Mouse (Mus musculus) liver, adult 2 months (tissue): ENCODE data around the gene Cdhr3. TPM values are rescaled to one million over a fixed set of nuclear protein-coding genes. Genes with fewer than 3 reads are reported as not detected.

ENCODE experiments used
- DNase-seq: peaks from one replicate; pipeline ENCODE4 v3.0.0-alpha.2; 2011; ENCODE audit warnings: low read depth, low spot score; ENCODE audit errors: extremely low read depth
- H3K27ac ChIP-seq: fragments of 200-500 bp; replicated peaks from 2 replicates; pipeline ENCODE4 v1.5.1; 2012; ENCODE audit warnings: low read depth, mild to moderate bottlenecking, control low read depth, inconsistent platforms, low read length; ENCODE audit not compliant: insufficient read depth
- H3K27me3 ChIP-seq: fragments of 200-500 bp; 2 replicates; pipeline ENCODE4 v1.6.1; 2012; ENCODE audit warnings: mild to moderate bottlenecking, moderate library complexity, low read length, inconsistent platforms; ENCODE audit not compliant: control insufficient read depth, insufficient read depth
- H3K36me3 ChIP-seq: fragments of 200-500 bp; 2 replicates; pipeline ENCODE4 v1.6.1; 2012; ENCODE audit warnings: low read length, inconsistent platforms; ENCODE audit not compliant: control insufficient read depth, insufficient read depth
- H3K4me1 ChIP-seq: fragments of 200-500 bp; 2 replicates; pipeline ENCODE4 v1.6.1; 2011; ENCODE audit warnings: low read length; ENCODE audit not compliant: control insufficient read depth, insufficient read depth
- H3K4me3 ChIP-seq: fragments of 200-500 bp; 2 replicates; pipeline ENCODE4 v1.5.1; 2011; ENCODE audit warnings: low read depth, mild to moderate bottlenecking, control low read depth, low read length, moderate library complexity; ENCODE audit not compliant: insufficient read depth
- H3K79me2 ChIP-seq: fragments of 200-500 bp; 2 replicates; pipeline ENCODE4 v1.6.1; 2012; ENCODE audit warnings: inconsistent platforms, mild to moderate bottlenecking, low read length, moderate library complexity; ENCODE audit not compliant: control insufficient read depth, insufficient read depth
- H3K9ac ChIP-seq: fragments of 200-500 bp; 2 replicates; pipeline ENCODE4 v1.6.1; 2012; ENCODE audit warnings: low read depth, mild to moderate bottlenecking, control low read depth, inconsistent platforms, low read length
- CTCF ChIP-seq: fragments of 200-500 bp; IDR thresholded peaks from 2 replicates; pipeline ENCODE4 v1.5.1; 2011; ENCODE audit warnings: low read depth, low read length, control low read depth
- POLR2A ChIP-seq: fragments of 200-500 bp; IDR thresholded peaks from 2 replicates; pipeline ENCODE4 v1.6.1; 2011; ENCODE audit warnings: low read length, control low read depth; ENCODE audit not compliant: insufficient read depth; ENCODE audit errors: extremely low read depth
- WGBS: fragments of 180-500 bp; shearing (Covaris S2); methylation state at CpG from one replicate; pipeline ENCODE4 v1.1.7; 2018; 5-methylcytosine and 5-hydroxymethylcytosine counted together
- polyA plus RNA-seq: library from polyadenylated mRNA; depleted of rRNA; stranded (reverse); fragments of >200 nt; gene quantifications from 2 replicates; pipeline ENCODE4 v1.2.3, GENCODE M21; 2012
- total RNA-seq: library from RNA; depleted of rRNA; stranded (reverse); fragments of >200 nt; gene quantifications from 2 replicates; pipeline ENCODE4 v1.2.3, GENCODE M21; 2014

The Cdhr3 gene
- total and polyA plus RNA-seq, 2 experiments = not detected

- Histone ChIP-seq H3K4me3 (no peak overlapping the region), H3K36me3 (no peaks in the 10 kb centered on the region), H3K27me3 (no peaks in the 10 kb centered on the region), H3K9ac (no peak overlapping the region), H3K79me2 (no peaks in the 10 kb centered on the region), H3K4me1 (no peaks in the 10 kb centered on the region; the same call in 1 of the 2 replicates), H3K27ac (no peak overlapping the region)
- no peak for TF ChIP-seq CTCF
- no peak for TF ChIP-seq POLR2A
- no peak for DNase-seq
- 81% methylated on average over 8 of the region's 8 CpGs for WGBS
Observed at GRCm38 (mm10) chr12:33061651-33062050, 31.0 kb downstream of the Cdhr3 start.

- WGBS = 12% methylated on average over 19 of the region's 19 CpGs
- H3K36me3 ChIP-seq = no peaks in the 10 kb centered on the region
- H3K9ac ChIP-seq = no peak overlapping the region
- H3K27me3 ChIP-seq = no peaks in the 10 kb centered on the region
- no peak overlapping the region for H3K27ac ChIP-seq
- H3K4me1 ChIP-seq = no peaks in the 10 kb centered on the region; the same call in 1 of the 2 replicates
- no peak overlapping the region for H3K4me3 ChIP-seq
- TF ChIP-seq CTCF (peak; percentile 34; the same call in 1 of the 2 replicates), POLR2A (no peak)
- DNase-seq = peak; percentile 14
- H3K79me2 ChIP-seq = no peaks in the 10 kb centered on the region
Observed at GRCm38 (mm10) chr12:33057231-33058048, 35.2 kb downstream of the Cdhr3 start.

DNA sequence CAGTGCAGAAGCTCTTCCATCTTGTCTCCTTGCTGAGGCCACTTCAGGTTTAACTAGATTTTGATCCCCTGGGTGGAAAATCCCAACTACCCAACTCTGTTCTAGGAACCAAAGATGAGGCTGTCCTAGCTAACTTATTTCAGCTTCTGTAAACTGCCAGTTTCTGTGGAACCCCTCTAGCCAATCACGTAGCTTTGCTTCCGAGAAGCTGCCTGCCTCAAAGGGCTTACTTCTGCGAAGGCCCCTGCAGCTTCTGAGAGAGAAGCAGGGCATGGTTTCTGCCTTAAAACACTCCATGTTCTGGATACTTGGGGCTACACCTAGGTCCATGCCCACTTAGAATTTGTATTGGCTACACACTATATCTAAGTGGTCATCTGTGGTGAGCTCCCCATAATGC lies 36.1 kb downstream of the Cdhr3 start:
- TF ChIP-seq POLR2A = no peak
- no peak for TF ChIP-seq CTCF
- H3K27ac ChIP-seq = no peak overlapping the region
- WGBS = 78% methylated on average over 3 of the region's 3 CpGs

DNA sequence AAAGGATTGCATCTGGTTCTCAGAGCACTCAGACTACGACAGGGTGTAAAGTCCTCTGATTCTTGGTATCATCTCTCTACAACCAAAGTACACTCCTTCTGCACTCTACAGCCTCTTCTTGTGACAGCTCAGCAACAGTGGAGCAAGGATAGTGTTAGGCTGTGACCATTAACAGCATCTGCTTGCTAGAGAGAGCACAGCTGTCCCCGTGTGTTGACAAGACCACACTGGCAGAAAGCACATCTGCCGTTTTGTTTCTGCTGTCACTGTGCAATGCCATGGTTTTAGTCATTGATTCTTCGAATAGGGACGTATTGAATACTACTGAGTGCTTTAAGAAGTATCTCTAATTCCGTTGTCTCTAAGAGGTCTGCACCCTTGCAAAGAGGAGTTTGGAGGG lies 36.6 kb downstream of the Cdhr3 start:
- H3K27ac ChIP-seq = no peak overlapping the region
- TF ChIP-seq POLR2A (no peak), CTCF (no peak)
- 92% methylated on average over 6 of the region's 6 CpGs for WGBS

More for the DNA sequence above, 36.1 kb downstream of the Cdhr3 start:
- H3K36me3 ChIP-seq = no peaks in the 10 kb centered on the region
- H3K27me3 ChIP-seq = no peaks in the 10 kb centered on the region
- H3K79me2 ChIP-seq = no peaks in the 10 kb centered on the region
- no peak for DNase-seq
- no peaks in the 10 kb centered on the region; the same call in 1 of the 2 replicates for H3K4me1 ChIP-seq
- no peak overlapping the region for H3K9ac ChIP-seq
- no peak overlapping the region for H3K4me3 ChIP-seq

GRCm38 (mm10) chr12:33053746-33054145 lies 38.9 kb downstream of the Cdhr3 start:
- Histone ChIP-seq H3K79me2 (no peaks in the 10 kb centered on the region), H3K36me3 (no peaks in the 10 kb centered on the region), H3K27ac (no peak overlapping the region), H3K9ac (no peak overlapping the region), H3K27me3 (no peaks in the 10 kb centered on the region), H3K4me1 (no peaks in the 10 kb centered on the region; the same call in 1 of the 2 replicates), H3K4me3 (no peak overlapping the region)
- no peak for DNase-seq
- 86% methylated on average over 13 of the region's 13 CpGs for WGBS
- no peak for TF ChIP-seq POLR2A
- TF ChIP-seq CTCF = no peak

More for the DNA sequence above, 36.6 kb downstream of the Cdhr3 start:
- no peaks in the 10 kb centered on the region for H3K79me2 ChIP-seq
- no peaks in the 10 kb centered on the region for H3K27me3 ChIP-seq
- DNase-seq = no peak
- H3K9ac ChIP-seq = no peak overlapping the region
- H3K36me3 ChIP-seq = no peaks in the 10 kb centered on the region
- no peaks in the 10 kb centered on the region; the same call in 1 of the 2 replicates for H3K4me1 ChIP-seq
- no peak overlapping the region for H3K4me3 ChIP-seq

DNA sequence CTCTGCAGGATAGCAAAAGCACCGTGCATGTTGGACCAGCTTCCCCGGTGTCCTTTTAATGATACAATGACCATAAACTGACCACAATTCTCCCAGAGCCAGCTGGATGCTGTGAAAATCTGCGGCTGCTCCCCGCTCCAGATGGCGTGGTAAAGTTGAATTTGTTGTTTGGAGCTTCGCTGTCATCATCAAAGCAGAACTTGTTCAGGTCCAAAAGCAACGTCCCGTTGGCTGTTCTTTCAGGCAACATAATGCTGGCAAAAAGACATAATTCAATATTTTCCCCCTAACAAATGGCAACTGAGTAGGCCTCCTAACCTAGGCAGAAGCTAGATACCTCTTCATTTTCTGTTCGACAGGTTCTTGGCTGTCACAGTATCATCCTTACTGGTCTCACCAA lies 39.4 kb downstream of the Cdhr3 start:
- Histone ChIP-seq H3K36me3 (no peaks in the 10 kb centered on the region), H3K79me2 (no peaks in the 10 kb centered on the region), H3K27me3 (no peaks in the 10 kb centered on the region)

More for the DNA sequence above, 39.4 kb downstream of the Cdhr3 start:
- DNase-seq = no peak
- no peaks in the 10 kb centered on the region; the same call in 1 of the 2 replicates for H3K4me1 ChIP-seq
- H3K9ac ChIP-seq = no peak overlapping the region
- no peak overlapping the region for H3K27ac ChIP-seq
- TF ChIP-seq CTCF = no peak
- WGBS = 94% methylated on average over 9 of the region's 9 CpGs
- no peak overlapping the region for H3K4me3 ChIP-seq
